Mouse (Mus musculus): ENCODE results near the gene Gm6899. TPM values are rescaled to one million over a fixed set of nuclear protein-coding genes. Genes with fewer than 3 reads are reported as not detected.
A peak's percentile ranks its signal among the peaks of the same experiment; 100 is the strongest.

Gene Gm6899
- not detected in 2 replicates for total RNA-seq (2017)

DNA sequence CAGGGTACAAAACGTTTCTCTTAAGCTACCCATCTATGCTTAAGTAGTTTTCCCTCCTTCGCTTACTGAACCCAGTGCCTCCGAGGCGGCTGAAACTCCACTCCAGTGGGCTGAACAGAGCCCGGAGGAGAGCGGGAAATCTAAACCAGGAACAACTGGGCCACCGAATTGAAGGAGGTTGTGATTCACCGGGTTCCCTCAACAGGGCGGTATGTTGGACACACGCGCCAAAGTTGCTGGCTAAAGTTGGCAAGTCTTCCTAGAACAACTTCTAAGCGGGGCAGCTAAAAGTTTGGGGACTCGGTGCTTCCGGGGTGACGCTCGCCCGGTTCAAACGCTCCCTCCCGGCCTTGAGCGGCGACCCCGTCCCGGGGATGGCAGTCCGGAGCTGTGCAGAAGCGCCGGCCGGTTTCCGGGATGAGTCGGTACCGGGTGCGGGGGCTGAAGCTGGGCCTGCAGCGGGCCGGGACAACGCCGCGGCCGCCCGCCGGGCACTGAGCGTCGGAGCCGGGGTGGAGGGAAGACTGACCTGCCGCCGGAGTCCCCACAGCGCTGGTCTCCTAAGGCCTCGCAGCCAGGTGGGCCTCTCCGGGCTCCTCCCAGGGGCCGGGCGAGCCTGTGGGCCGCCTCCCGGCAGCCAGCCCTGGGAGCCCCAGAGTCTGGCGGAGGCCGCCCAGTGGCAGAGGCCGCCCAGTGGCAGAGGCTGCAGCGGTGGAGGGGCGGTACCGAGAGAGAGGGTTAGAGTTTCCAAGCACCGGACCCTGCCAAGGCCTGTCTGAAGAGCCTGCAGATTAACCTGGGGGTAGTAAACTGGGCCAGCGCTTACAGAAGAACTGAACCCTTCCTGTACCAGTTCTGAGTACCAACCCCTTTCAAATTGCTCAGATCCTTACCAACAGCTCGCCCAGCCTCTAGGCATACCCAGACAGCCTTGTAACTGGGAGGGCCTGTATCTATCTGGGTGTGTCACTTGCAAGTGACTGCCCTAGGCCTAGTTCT lies at the start of gene Gm6899, which contains the start of gene Vrk2:
Gene Gm6899 (plus strand): TSS at position 181 of the 999 bp plus-strand sequence.
Gene Vrk2 (minus strand): TSS at position 939 of the 999 bp plus-strand sequence.
- peak; percentile 96 for ATAC-seq (replicated peaks; ENCODE audit: low read depth, poor library complexity, severe bottlenecking)

DNA sequence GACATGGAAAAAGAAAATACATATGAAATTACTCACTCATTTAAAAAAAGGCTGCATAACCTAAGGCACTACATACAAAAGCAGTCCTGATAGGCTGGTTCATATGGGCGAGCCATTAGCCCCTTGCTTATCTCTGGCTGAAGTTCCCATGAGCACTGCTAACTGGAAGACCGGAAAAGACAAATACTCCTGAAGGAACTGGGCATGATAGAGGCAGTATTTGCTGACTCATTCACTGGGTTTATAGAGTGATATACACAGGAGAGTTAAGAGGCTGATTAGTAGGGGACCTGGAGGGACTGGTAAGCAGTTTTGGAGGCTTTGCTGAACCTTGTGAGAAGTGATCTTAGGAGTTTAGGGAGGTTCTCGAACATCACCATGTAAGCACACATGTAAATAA lies 41.5 kb upstream of the Gm6899 start:
- no peak for ATAC-seq (replicated peaks; ENCODE audit: low read depth, poor library complexity, severe bottlenecking)

DNA sequence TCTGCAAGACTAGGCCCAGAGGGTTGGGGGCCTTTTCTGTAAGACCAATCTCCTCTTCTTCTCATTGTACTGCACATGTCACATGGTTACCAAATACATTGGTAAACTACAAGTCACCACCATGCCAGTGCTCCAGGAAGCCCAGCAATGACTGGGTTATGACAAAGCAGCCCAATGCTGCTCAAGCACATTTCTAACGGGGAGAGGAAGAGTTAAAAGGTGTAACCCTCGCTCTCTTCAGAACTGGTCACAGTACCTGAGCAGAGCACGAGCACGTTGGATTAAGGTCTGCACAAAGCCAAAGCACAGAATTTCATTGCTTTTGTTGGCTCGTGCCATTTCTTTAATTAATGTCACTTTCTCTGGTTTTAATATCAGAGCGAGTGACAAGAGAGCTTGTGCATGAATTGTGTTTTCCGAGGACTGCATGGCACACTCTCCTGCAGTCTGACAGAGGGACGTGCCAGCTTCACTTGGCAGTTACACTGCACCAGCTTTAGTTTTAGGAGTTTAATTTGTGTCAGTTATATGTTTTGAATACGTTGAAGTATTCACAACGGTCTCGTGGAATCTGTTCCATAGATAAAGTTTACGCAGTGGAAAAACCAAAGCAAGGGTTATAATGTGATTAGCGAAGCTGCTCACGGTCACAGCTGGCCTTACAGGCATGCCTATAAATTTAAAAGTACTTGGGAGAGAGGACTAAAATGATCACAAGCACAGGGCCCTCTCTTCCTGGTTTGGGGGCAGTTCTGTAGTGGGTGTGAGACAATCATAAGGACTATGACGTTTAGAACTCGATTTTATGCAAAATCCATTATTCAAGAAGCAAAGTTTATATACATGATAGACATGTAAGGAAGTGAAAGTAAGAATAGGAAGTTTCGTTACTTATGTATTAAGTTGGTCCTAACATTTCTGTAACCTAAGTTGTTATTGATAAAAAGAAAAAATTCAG lies 7.4 kb upstream of the Gm6899 start:
- ATAC-seq (replicated peaks; ENCODE audit: low read depth, poor library complexity, severe bottlenecking): peak; percentile 65

DNA sequence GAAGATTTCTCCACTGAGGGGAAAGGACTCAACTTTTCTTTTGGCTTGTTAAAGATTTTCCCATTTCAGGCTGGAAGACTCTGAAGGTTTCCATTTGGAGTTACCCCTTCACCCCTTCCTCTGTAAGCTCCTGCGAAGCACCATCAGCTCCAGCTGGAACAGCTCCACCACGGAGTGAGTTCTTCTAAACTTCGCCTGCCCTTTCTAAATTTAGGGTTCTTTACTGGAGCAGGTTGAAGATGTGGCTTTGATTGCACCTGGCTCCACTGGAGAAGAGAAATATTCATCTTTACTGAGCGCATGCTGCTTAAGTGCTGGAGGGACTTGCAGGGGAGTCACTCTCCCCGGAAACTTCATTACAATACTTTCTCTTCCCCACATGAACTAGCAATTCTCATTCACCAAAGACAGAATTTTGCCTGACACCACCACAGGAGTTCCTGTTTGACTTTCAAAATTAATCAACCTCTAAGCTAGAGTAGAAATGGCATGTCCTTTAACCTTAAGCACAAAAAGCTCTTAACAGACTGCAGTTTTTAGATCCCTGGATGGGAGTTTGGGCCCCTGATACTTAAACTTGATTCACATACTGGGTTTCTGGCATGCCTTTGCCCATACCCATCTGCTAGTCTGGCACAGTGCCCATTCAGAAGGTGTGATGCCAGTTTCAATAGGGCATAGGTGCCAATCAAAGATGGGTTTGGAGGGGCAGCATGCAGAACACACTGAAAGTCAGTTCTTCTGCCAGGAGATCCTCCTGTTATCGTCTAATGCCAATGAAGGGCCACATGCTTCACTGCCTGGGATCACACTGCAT lies 6.5 kb upstream of the Gm6899 start:
- ATAC-seq (replicated peaks; ENCODE audit: low read depth, poor library complexity, severe bottlenecking): peak; percentile 77

- peak; percentile 40; the same call in 1 of the 2 replicates for ATAC-seq (replicated peaks; ENCODE audit: low read depth, poor library complexity, severe bottlenecking)
These were observed 5.9 kb upstream of the Gm6899 start for GRCm38 (mm10) chr11:26587184-26587524.

GRCm38 (mm10) chr11:26592395-26593053 lies 517 bp upstream of the Gm6899 start:
- ATAC-seq (replicated peaks; ENCODE audit: low read depth, poor library complexity, severe bottlenecking): no peak

- ATAC-seq (replicated peaks; ENCODE audit: low read depth, poor library complexity, severe bottlenecking): no peak
These were observed 1.4 kb downstream of the Gm6899 start for GRCm38 (mm10) chr11:26594487-26594886.

DNA sequence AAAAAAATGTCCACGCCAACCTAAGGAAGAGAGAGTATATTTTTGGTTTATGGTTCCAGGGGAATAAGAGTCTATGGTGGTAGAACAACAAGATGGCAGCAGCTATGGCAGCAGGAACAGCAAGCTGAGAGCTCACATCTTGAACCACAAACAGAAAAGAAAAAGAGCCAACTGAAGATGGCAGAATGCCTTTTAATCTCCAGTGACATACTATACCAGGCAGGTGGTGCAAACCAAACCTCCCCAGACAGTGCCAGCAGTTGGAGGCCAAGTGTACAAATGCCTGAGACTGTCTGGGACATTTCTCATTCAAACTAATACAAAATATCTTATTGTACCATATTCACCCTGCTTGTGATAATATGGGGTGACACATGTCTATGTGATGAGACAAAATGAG lies 3.1 kb downstream of the Gm6899 start:
- no peak for ATAC-seq (replicated peaks; ENCODE audit: low read depth, poor library complexity, severe bottlenecking)

DNA sequence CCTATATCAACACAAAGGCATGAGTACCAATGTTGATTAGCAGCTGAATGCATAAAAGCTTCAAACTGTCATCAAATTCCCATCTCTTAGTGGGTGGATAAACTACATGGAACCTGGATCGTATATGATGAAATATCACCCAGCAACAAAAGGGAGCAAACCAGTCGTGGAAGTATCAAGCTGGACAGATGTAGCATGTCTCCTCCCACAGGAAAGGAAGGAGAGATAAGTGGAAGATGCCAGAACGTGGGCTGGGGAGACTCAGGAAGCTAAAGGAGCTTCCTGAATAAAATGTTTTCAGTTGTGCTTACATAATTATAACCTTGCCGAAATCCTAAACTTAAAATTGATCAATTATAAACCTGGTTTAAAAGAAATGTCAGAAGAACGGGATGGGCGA lies 4.1 kb downstream of the Gm6899 start:
- no peak for ATAC-seq (replicated peaks; ENCODE audit: low read depth, poor library complexity, severe bottlenecking)

DNA sequence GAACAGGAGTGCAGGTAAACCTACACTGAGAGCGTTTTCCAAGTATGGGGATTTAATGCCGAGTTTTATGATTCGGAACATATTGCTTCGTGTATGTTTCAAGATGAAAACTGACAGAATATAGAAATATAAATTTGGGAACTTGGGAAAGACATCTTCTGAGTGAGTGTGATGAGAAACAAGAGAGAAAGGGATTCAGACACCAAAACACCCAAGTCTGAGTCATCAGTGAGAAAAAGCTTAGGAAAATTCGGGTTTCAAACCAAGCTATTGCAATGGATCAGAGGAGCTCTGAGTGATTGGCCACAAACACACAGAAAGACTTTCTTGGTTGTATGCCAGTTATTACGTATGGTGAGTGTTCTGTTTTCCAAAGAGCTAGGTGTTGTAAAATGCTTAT lies 4.7 kb downstream of the Gm6899 start:
- ATAC-seq (replicated peaks; ENCODE audit: low read depth, poor library complexity, severe bottlenecking): no peak

DNA sequence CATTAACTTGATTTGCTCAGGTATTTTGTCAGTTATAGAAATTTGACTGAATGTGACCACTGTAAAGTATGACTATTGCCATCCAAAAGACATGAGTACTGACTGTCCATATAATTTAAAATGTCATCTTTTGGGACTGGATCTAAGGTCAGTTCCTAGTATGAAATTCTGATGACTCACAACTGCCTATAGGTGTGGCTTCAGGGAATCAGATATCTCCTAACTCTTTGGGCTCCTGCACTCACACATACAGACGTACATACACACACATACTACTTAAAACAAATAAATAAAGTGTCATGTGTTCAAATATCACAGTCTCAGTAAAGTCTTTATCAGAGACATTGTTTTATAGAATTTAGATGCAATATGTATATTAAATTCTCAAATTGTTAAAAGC lies 5.8 kb downstream of the Gm6899 start:
- no peak for ATAC-seq (replicated peaks; ENCODE audit: low read depth, poor library complexity, severe bottlenecking)

DNA sequence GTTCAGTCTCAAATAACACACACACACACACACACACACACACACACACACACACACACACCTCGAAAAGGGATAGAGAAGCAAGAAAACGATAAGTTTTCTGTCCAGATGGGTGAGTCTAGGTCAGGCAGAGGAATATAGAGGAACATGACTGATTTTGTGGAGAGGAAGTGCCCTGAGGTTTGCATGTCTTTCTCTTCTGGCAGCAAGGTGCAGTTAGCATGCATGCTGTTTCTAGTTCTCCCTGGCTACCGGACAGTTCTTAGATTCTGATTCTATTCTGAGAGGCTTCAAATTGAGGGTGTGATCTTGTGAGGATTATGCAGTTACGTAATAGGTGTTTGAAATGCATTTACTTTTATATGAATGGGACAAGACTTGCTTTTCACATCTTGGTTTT lies 7.7 kb downstream of the Gm6899 start:
- peak; percentile 53 for ATAC-seq (replicated peaks; ENCODE audit: low read depth, poor library complexity, severe bottlenecking)

DNA sequence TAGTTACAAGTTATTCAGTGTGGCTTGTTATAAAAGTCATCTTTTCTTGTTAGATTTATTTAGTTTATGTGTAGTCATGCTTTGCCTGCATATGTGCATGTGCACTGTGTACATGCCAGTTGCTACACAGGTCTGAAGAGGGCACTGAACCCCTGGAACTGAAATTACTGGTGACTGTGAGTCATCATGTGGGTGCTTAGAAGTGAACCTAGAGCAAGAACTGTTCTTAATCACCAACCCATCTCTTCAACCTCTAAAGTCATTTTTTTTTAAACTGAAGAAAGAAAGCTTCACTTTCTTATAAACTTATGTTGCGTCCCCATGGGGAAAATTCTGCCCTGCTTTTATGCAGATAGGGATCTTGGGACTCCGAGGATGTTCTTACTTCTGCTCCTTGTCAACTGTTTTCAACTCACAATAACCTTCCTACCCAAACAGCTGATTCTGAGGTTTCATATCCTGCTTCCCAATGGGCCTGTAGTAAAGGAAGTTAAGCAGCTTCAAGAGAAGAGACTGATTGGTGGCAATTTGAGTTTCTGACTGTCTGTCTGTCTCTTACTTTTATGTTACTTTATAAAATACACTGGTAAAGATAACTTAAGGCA lies 8.6 kb downstream of the Gm6899 start:
- no peak for ATAC-seq (replicated peaks; ENCODE audit: low read depth, poor library complexity, severe bottlenecking)

DNA sequence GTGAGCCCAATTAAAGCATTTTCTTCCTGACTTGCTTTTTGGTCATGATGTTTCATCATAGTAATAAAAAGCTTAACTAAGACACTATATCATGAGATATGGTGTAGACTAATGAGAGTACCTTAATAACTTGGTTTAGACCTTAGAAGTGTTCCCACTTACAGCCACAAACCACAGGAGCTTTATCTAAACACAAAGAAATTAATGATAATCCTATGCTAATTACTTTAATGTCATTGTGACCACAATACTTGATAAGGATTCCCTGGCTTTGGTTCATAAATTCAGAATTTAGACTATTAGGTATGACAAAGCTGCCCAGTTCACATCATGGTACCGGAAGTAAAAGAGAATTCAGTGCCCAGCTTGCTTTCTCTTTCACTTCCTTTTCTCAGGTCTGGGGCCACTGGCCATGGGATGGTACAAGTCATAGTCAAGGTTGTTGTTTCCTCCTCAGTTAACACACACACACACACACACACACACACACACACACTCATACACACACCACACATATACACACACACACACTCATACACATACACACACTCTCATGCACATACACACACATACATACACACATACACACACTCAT lies 11.1 kb downstream of the Gm6899 start:
- ATAC-seq (replicated peaks; ENCODE audit: low read depth, poor library complexity, severe bottlenecking): peak; percentile 86

GRCm38 (mm10) chr11:26608795-26609194 lies 15.8 kb downstream of the Gm6899 start:
- ATAC-seq (replicated peaks; ENCODE audit: low read depth, poor library complexity, severe bottlenecking): no peak

- no peak for ATAC-seq (replicated peaks; ENCODE audit: low read depth, poor library complexity, severe bottlenecking)
These were observed 25.6 kb downstream of the Gm6899 start for GRCm38 (mm10) chr11:26618475-26619223.

DNA sequence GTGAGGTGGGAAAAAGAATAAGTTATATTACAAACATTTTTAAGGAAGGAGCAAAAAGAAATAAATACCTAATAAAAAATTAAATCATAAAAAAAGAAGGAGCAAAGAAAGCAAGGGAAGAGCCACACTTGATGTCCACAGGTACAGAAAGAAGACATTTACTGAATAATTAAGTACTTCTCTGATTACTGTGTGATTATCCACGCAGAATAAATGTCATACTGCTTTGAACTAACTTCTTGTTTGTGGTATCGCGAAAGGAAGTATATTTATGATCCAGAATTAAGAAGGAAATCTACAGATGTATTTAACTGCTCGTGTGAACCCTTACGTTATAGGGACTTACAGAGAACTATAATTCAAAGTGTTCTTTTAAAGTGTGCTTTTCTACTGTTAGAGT lies 29.7 kb downstream of the Gm6899 start:
- no peak for ATAC-seq (replicated peaks; ENCODE audit: low read depth, poor library complexity, severe bottlenecking)

DNA sequence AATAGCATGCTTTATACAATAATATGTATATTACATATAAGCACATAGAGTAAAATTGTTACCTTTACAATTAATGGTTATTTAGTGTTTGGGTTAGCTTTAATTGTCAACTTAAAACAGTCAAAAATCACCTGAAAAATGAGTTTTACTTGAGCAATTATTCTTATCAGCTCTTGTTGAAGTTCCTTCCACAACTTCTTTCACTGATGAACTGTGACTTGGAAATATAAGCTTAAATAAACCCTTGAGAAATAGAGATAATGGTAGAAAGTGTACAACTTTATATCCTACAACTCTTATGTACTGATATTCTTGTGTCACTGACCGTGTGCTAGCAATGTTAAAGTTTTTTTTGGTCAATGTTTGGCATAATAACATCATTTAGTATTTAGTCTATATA lies 43.2 kb downstream of the Gm6899 start:
- ATAC-seq (replicated peaks; ENCODE audit: low read depth, poor library complexity, severe bottlenecking): no peak
